Mouse (Mus musculus) forebrain, postnatal 0 days (tissue): ENCODE measurements around the gene Kcnj5. TPM values are rescaled to one million over a fixed set of nuclear protein-coding genes. Genes with fewer than 3 reads are reported as not detected.

Experiments
- ATAC-seq: fragments of 200-750 bp; cut with Nextera tagmentation; 2 replicates; pipeline ENCODE4 v1.8.0; 2017; ENCODE audit warnings: mild to moderate bottlenecking, moderate library complexity
- DNase-seq: peaks from one replicate; pipeline ENCODE4 v3.0.0-alpha.2; 2015
- H3K27ac ChIP-seq: fragments of 300-500 bp; sonication (generic); 2 replicates; pipeline ENCODE4 v1.5.1; 2014; ENCODE audit warnings: low read depth, mild to moderate bottlenecking, antibody characterized with exemption, low read length, moderate library complexity, mixed read lengths
- H3K27me3 ChIP-seq: fragments of 300-500 bp; sonication (generic); 2 replicates; pipeline ENCODE4 v1.6.1; 2014; ENCODE audit warnings: mild to moderate bottlenecking, low read length, mixed read lengths; ENCODE audit not compliant: insufficient read depth
- H3K36me3 ChIP-seq: fragments of 300-500 bp; sonication (generic); 2 replicates; pipeline ENCODE4 v1.6.1; 2014; ENCODE audit warnings: mild to moderate bottlenecking, moderate library complexity; ENCODE audit not compliant: insufficient read depth
- H3K4me1 ChIP-seq: fragments of 300-500 bp; sonication (generic); 2 replicates; pipeline ENCODE4 v1.6.1; 2014; ENCODE audit warnings: antibody characterized with exemption; ENCODE audit not compliant: insufficient read depth
- H3K4me2 ChIP-seq: fragments of 300-500 bp; sonication (generic); 2 replicates; pipeline ENCODE4 v1.6.1; 2014; ENCODE audit warnings: low read depth, mild to moderate bottlenecking, moderate library complexity
- H3K4me3 ChIP-seq: fragments of 300-500 bp; sonication (generic); 2 replicates; pipeline ENCODE4 v1.5.1; 2014; ENCODE audit warnings: low read depth, low read length, mixed read lengths
- H3K9ac ChIP-seq: fragments of 300-500 bp; sonication (generic); 2 replicates; pipeline ENCODE4 v1.6.1; 2014; ENCODE audit warnings: mild to moderate bottlenecking
- H3K9me3 ChIP-seq: fragments of 300-500 bp; sonication (generic); 2 replicates; pipeline ENCODE4 v1.6.1; 2016; ENCODE audit warnings: low read length
- CTCF ChIP-seq: sonication (generic); IDR thresholded peaks from 2 replicates; pipeline ENCODE4 v1.5.1; 2016; ENCODE audit warnings: antibody characterized with exemption, control low read depth, low read depth
- WGBS: fragments of 180-500 bp; shearing (Covaris S2); extraction: QIAGEN DNeasy Blood & Tissue Kit; methylation state at CpG from one replicate; pipeline ENCODE4 v1.1.7; 2014; 5-methylcytosine and 5-hydroxymethylcytosine counted together
- polyA plus RNA-seq: library from polyadenylated mRNA; unstranded; fragments of >200 nt; fragmentation: Nextera tagmentation; extraction: Ambion mirVana; gene quantifications from 2 replicates; pipeline ENCODE4 v1.2.1, GENCODE M21; 2015
- total RNA-seq: library from RNA; depleted of rRNA; stranded (reverse); fragments of >200 nt; gene quantifications from 2 replicates; pipeline ENCODE4 v1.2.3, GENCODE M21; 2014

Kcnj5 gene
- total and polyA plus RNA-seq, 2 experiments from 2014 or later, result 0.88 to 2.8 TPM

DNA sequence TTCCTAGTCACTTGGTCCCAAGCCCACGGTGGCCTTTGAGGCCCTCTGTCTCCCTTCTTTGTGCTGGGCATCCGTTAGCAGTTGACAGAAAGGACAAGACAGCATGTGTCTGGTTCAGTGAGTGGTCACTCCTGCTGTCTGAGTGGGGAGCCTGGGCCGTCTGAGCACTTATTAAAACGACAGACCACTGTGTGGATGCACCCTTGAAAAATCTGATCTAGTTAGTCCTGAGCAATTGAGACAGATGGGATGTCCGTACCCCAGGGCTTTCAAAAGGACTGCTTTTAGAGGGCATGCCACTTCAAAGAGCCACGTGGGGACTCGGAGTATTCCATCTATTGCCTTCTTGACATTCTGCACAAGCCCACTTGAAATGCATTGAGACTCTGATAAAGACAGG lies 20.5 kb downstream of the Kcnj5 start:
- WGBS, result 69% methylated on average over 7 of the region's 7 CpGs
- no peak overlapping the region for H3K4me3 ChIP-seq
- H3K36me3 ChIP-seq, result no peaks in the 10 kb centered on the region
- no peak overlapping the region for H3K9ac ChIP-seq
- no peaks in the 10 kb centered on the region; the same call in 1 of the 2 replicates for H3K27me3 ChIP-seq
- ATAC-seq, result no peak
- no peak for DNase-seq
- H3K4me2 ChIP-seq, result no peak overlapping the region
- no peak overlapping the region for H3K27ac ChIP-seq
- H3K9me3 ChIP-seq, result no peaks in the 10 kb centered on the region
- no peaks in the 10 kb centered on the region for H3K4me1 ChIP-seq
- no peak for TF ChIP-seq CTCF

DNA sequence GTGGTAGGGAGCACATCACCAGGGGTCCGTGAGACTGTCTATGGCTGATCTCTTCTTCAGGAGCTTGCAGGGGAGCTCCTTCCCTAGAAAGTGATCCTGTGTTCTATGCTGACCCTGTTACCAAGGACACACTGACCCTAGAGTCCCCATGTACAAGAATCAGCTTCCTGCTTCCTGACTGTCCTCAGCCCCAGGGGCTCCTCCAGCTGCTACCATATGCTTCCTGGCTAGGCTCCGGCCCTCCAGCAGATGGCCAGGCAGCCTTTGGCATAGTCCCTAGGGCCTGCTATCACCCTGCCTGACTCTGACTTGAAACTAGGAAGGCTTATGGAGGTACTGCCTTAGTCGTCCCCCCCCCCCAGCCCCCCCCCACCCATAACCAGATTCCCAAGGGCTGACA lies 24.0 kb downstream of the Kcnj5 start:
- Histone ChIP-seq H3K27ac (no peak overlapping the region), H3K9me3 (no peaks in the 10 kb centered on the region), H3K4me2 (no peak overlapping the region), H3K36me3 (no peaks in the 10 kb centered on the region), H3K27me3 (no peaks in the 10 kb centered on the region; the same call in 1 of the 2 replicates), H3K9ac (no peak overlapping the region), H3K4me3 (no peak overlapping the region), H3K4me1 (no peaks in the 10 kb centered on the region)
- 58% methylated on average over 3 of the region's 3 CpGs for WGBS
- DNase-seq (no peak), ATAC-seq (no peak; the same call in 1 of the 2 replicates)
- no peak for TF ChIP-seq CTCF

DNA sequence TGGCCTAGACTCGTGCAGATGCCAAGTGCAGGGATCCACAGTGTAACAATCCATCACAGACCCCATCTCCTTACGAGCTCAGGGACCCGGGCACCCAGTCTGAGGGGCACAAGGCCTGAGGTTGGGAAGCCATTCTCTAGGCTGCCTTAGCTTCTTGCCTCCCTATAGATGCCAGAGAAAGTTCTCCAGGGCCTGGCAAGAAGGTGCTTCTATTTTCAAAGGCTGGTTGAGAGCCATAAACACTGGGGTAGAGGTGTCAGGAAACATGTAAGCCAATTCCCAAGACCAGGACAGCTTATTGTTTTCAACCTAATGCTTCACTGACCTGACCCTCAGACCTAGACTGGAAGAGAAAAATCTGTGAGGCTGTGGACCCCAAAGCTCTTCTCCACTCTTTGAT lies 28.2 kb downstream of the Kcnj5 start:
- no peaks in the 10 kb centered on the region for H3K9me3 ChIP-seq
- no peaks in the 10 kb centered on the region for H3K27me3 ChIP-seq
- DNase-seq, result no peak
- no peak for ATAC-seq
- H3K4me2 ChIP-seq, result no peak overlapping the region
- no peak overlapping the region for H3K27ac ChIP-seq
- H3K4me1 ChIP-seq, result no peaks in the 10 kb centered on the region
- no peak for TF ChIP-seq CTCF
- WGBS, result 94% methylated on average over 3 of the region's 3 CpGs
- no peaks in the 10 kb centered on the region for H3K36me3 ChIP-seq
- no peak overlapping the region for H3K4me3 ChIP-seq
- H3K9ac ChIP-seq, result no peak overlapping the region

DNA sequence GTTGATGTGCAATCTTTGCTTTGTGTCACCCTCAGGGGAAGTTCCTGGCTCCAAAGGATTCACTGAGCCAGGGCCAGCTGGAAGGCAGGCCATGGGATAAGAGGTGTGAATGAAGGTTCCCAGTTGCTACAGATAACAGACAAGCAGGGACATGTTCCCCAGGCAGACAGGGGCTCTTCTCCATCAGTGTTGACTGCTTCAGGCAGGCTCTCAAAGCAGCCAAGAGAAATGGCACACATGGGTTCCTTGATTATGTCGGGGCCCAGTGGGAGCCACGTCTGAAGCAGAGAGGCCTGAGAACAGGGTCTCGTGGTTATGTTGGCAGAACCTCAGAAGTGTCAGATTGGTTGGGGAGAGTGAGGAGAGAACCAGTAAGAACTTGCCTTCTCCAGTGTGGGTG lies 30.1 kb downstream of the Kcnj5 start:
- no peaks in the 10 kb centered on the region for H3K27me3 ChIP-seq
- H3K9ac ChIP-seq, result no peak overlapping the region
- no peak overlapping the region for H3K27ac ChIP-seq
- DNase-seq (no peak), ATAC-seq (no peak)
- H3K4me3 ChIP-seq, result no peak overlapping the region
- WGBS, result 78% methylated on average over 3 of the region's 3 CpGs
- no peak overlapping the region for H3K4me2 ChIP-seq
- no peak for TF ChIP-seq CTCF
- no peaks in the 10 kb centered on the region for H3K36me3 ChIP-seq
- no peaks in the 10 kb centered on the region for H3K9me3 ChIP-seq
- no peaks in the 10 kb centered on the region for H3K4me1 ChIP-seq

DNA sequence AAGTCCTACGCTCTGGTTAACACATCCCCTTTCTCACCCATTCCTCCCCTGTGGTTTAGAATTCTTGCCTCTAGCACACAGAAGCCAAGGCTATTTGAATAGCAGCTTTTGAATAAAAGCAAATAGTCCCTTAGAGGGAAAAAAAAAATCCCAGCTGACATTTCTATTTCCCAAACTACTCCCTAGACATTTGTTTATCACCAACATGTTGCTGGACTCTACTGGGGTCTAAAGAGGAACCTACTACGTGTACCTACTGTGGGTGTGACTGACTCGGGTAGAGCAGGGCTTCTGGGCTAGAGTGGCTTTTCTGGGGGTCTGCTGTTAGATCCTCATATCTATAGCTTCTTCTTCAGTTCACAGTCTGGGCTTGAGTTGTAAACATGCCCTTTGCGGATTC lies 31.9 kb downstream of the Kcnj5 start:
- Histone ChIP-seq H3K27me3 (no peaks in the 10 kb centered on the region), H3K4me3 (no peak overlapping the region), H3K36me3 (no peaks in the 10 kb centered on the region), H3K9me3 (no peaks in the 10 kb centered on the region), H3K4me1 (no peaks in the 10 kb centered on the region), H3K4me2 (peak overlapping the region; percentile 24; the same call in 1 of the 2 replicates), H3K9ac (no peak overlapping the region), H3K27ac (no peak overlapping the region)
- TF ChIP-seq CTCF, result no peak
- ATAC-seq (no peak; the same call in 1 of the 2 replicates), DNase-seq (no peak)
- WGBS, result 66% methylated on average over 4 of the region's 4 CpGs

DNA sequence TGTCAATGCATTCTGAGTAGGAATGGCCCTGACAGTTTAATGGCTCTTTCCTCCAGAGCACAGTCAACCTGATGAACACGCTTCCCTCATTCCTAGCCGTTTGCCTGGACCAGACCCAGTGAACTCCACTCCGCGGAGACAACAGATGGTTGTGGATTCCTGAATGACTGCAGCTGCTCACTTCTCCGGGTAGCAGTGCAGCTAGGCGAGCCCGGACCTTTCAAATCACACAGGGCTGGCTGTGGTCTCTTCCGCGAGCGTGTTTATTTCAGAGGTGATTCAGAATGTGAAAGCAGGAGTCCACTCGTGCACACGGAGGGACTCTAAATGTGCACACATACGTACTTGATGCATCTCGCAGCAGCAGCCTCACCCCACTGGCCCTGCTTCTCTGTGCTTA lies 32.4 kb downstream of the Kcnj5 start:
- Histone ChIP-seq H3K27ac (no peak overlapping the region), H3K36me3 (no peaks in the 10 kb centered on the region), H3K9me3 (no peaks in the 10 kb centered on the region), H3K9ac (no peak overlapping the region), H3K4me2 (peak overlapping the region; percentile 24; the same call in 1 of the 2 replicates), H3K27me3 (no peaks in the 10 kb centered on the region), H3K4me3 (no peak overlapping the region), H3K4me1 (no peaks in the 10 kb centered on the region)
- TF ChIP-seq CTCF, result no peak
- ATAC-seq (peak; percentile 51), DNase-seq (peak; percentile 15)
- 27% methylated on average over 14 of the region's 14 CpGs for WGBS

DNA sequence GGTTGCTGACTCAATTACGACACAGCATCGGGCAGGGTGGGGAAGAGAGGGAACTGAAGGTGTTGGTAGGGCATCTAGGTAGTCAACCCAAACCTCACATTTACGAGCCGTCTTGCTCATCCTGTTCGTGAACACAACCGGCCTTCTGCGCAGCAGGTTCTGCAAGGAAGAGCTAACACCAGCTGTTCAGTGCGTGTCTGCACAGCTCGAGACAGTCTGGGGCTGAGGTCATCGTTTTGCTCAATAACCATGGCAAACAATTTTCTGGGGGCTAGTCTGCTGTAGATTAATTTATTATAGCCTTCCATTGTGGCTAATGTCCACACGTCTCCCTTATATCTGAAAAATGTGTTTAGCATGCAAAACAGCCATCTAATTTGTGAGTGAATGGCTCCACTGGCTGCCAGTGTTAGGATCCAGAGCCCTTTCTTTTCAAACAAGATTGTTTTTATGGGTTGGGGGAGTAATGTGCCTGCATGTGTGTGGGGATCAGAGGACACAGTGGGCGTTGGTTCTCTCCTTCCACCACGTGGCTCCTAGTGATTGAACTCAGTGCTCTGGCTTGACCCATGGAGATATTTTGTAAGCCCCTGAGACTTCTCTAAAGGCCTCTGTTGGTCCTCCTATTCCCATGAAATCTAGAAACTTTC lies 41.5 kb downstream of the Kcnj5 start:
- no peak overlapping the region for H3K4me2 ChIP-seq
- 43% methylated on average over 13 of the region's 13 CpGs for WGBS

More for the DNA sequence above, 41.5 kb downstream of the Kcnj5 start:
- no peaks in the 10 kb centered on the region for H3K9me3 ChIP-seq
- H3K4me3 ChIP-seq, result no peak overlapping the region
- ATAC-seq, result no peak
- no peak for DNase-seq
- H3K27ac ChIP-seq, result no peak overlapping the region
- no peaks in the 10 kb centered on the region for H3K36me3 ChIP-seq
- H3K4me1 ChIP-seq, result no peaks in the 10 kb centered on the region
- no peaks in the 10 kb centered on the region for H3K27me3 ChIP-seq
- no peak overlapping the region for H3K9ac ChIP-seq
- no peak for TF ChIP-seq CTCF
